Mouse (Mus musculus): ENCODE measurements at regions not wholly inside any gene's neighbourhood (a gene's known extent, or its start where the extent isn't known, plus 50 kb on each side); places are given as distances from the start of the nearest gene placed in this dataset.

- Histone ChIP-seq H3K4me3 (replicated peaks; ENCODE audit: insufficient read depth, low read depth, low read length) (no peak overlapping the region), H3K4me1 (ENCODE audit: control insufficient read depth, insufficient read depth, low read length) (no peaks in the 10 kb centered on the region), H3K27ac (ENCODE audit: insufficient read depth, low read length) (no peak overlapping the region), H3K27me3 (ENCODE audit: control insufficient read depth, insufficient read depth, low read length) (no peaks in the 10 kb centered on the region)
- TF ChIP-seq POLR2A (IDR thresholded peaks at IDR 0.05; ENCODE audit: borderline replicate concordance, insufficient read depth, low read length) (no peak), CTCF (IDR thresholded peaks at IDR 0.05; ENCODE audit: borderline replicate concordance, insufficient read depth, low read depth, low read length) (no peak)
- no peak for DNase-seq
Observed at GRCm38 (mm10) chr13:90545816-90546215, 359.3 kb downstream of the Atp6ap1l start.

- no peak overlapping the region for H3K4me3 ChIP-seq (replicated peaks; ENCODE audit: insufficient read depth, low read depth, low read length)
- H3K4me1 ChIP-seq (ENCODE audit: control insufficient read depth, insufficient read depth, low read length), result no peaks in the 10 kb centered on the region
- no peaks in the 10 kb centered on the region for H3K27me3 ChIP-seq (ENCODE audit: control insufficient read depth, insufficient read depth, low read length)
- no peak for TF ChIP-seq CTCF (IDR thresholded peaks at IDR 0.05; ENCODE audit: borderline replicate concordance, insufficient read depth, low read depth, low read length)
- TF ChIP-seq POLR2A (IDR thresholded peaks at IDR 0.05; ENCODE audit: borderline replicate concordance, insufficient read depth, low read length), result no peak
- 98% methylated on average over 1 of the region's 1 CpGs for WGBS
- no peak overlapping the region for H3K27ac ChIP-seq (ENCODE audit: insufficient read depth, low read length)
- DNase-seq, result peak in 1 of 2 experiments; percentile 15
Observed at GRCm38 (mm10) chr13:90537525-90537924, 367.6 kb downstream of the Atp6ap1l start.

- TF ChIP-seq POLR2A (IDR thresholded peaks at IDR 0.05; ENCODE audit: borderline replicate concordance, insufficient read depth, low read length), result no peak
- no peak for TF ChIP-seq CTCF (IDR thresholded peaks at IDR 0.05; ENCODE audit: borderline replicate concordance, insufficient read depth, low read depth, low read length)
- no peak for DNase-seq
- WGBS, result 89% methylated on average over 3 of the region's 3 CpGs
- no peaks in the 10 kb centered on the region for H3K4me1 ChIP-seq (ENCODE audit: control insufficient read depth, insufficient read depth, low read length)
- no peak overlapping the region for H3K4me3 ChIP-seq (replicated peaks; ENCODE audit: insufficient read depth, low read depth, low read length)
- H3K27ac ChIP-seq (ENCODE audit: insufficient read depth, low read length), result no peak overlapping the region
- H3K27me3 ChIP-seq (ENCODE audit: control insufficient read depth, insufficient read depth, low read length), result no peaks in the 10 kb centered on the region
Observed at GRCm38 (mm10) chr13:90526998-90527397, 378.2 kb downstream of the Atp6ap1l start.

DNA sequence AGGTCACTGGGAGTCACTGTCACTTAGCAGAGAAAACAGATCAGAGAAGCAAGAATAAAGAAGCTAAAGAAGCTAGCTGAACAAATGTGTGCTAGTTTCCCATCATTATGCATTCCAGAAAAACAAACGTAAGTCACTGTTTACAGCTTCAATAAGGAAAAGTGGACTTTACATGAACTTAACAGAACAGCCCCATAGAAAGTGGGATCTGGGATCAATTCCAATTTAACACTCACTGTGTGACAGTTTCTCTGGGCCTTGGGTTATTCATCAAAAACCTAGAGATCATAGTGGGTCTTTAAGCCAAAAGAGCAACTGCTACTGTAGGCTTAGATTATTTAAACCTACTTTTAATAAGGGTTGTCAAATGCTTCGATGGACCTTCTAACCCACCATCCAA is 379.4 kb downstream of the Atp6ap1l start:
- TF ChIP-seq POLR2A (IDR thresholded peaks at IDR 0.05; ENCODE audit: borderline replicate concordance, insufficient read depth, low read length) (no peak), CTCF (IDR thresholded peaks at IDR 0.05; ENCODE audit: borderline replicate concordance, insufficient read depth, low read depth, low read length) (no peak)
- H3K27ac ChIP-seq (ENCODE audit: insufficient read depth, low read length), result no peak overlapping the region
- H3K4me3 ChIP-seq (replicated peaks; ENCODE audit: insufficient read depth, low read depth, low read length), result no peak overlapping the region
- no peaks in the 10 kb centered on the region for H3K4me1 ChIP-seq (ENCODE audit: control insufficient read depth, insufficient read depth, low read length)
- no peak for DNase-seq
- 76% methylated on average over 2 of the region's 2 CpGs for WGBS
- H3K27me3 ChIP-seq (ENCODE audit: control insufficient read depth, insufficient read depth, low read length), result no peaks in the 10 kb centered on the region

DNA sequence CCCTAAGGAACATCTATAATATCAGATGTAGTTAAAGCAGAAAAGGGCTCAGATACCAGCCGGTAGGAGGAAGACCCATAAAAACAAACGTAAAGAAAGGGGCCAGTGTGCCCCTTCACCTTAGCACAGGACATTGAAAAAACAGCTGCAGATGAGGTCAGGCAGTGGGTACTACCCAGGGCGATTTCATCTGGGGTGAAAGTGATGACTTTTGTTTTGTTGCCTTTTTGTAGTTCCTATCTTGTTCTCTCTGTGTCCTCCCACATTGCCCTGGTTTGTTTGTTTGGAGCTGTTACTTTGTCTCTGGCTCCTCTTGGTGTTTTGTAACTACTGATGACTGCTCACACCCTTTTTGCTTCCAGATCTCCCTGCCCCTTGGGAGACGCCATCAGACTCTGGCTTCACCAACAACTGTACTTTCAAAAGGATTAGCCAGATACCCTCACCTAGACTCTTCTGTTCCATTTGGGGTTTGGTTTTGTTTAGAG is 383.4 kb downstream of the Atp6ap1l start:
- WGBS, result 82% methylated on average over 4 of the region's 4 CpGs
- no peak for DNase-seq
- no peak overlapping the region for H3K4me3 ChIP-seq (replicated peaks; ENCODE audit: insufficient read depth, low read depth, low read length)
- no peaks in the 10 kb centered on the region for H3K27me3 ChIP-seq (ENCODE audit: control insufficient read depth, insufficient read depth, low read length)
- no peaks in the 10 kb centered on the region for H3K4me1 ChIP-seq (ENCODE audit: control insufficient read depth, insufficient read depth, low read length)
- no peak overlapping the region for H3K27ac ChIP-seq (ENCODE audit: insufficient read depth, low read length)
- TF ChIP-seq CTCF (IDR thresholded peaks at IDR 0.05; ENCODE audit: borderline replicate concordance, insufficient read depth, low read depth, low read length) (no peak), POLR2A (IDR thresholded peaks at IDR 0.05; ENCODE audit: borderline replicate concordance, insufficient read depth, low read length) (no peak)

- TF ChIP-seq POLR2A (IDR thresholded peaks at IDR 0.05; ENCODE audit: borderline replicate concordance, insufficient read depth, low read length) (no peak), CTCF (IDR thresholded peaks at IDR 0.05; ENCODE audit: borderline replicate concordance, insufficient read depth, low read depth, low read length) (no peak)
- whole genome bisulfite sequencing, result 86% methylated on average over 4 of the region's 4 CpGs
- DNase-seq, result no peak
Observed at GRCm38 (mm10) chr13:90520992-90521757, 384.0 kb downstream of the Atp6ap1l start.

GRCm38 (mm10) chr13:90515773-90516503 is 389.2 kb downstream of the Atp6ap1l start:
- TF ChIP-seq CTCF (IDR thresholded peaks at IDR 0.05; ENCODE audit: borderline replicate concordance, insufficient read depth, low read depth, low read length) (no peak), POLR2A (IDR thresholded peaks at IDR 0.05; ENCODE audit: borderline replicate concordance, insufficient read depth, low read length) (no peak)
- WGBS, result 20% methylated on average over 3 of the region's 3 CpGs
- no peaks in the 10 kb centered on the region for H3K27me3 ChIP-seq (ENCODE audit: control insufficient read depth, insufficient read depth, low read length)
- H3K4me1 ChIP-seq (ENCODE audit: control insufficient read depth, insufficient read depth, low read length), result no peaks in the 10 kb centered on the region
- no peak overlapping the region for H3K27ac ChIP-seq (ENCODE audit: insufficient read depth, low read length)
- no peak overlapping the region for H3K4me3 ChIP-seq (replicated peaks; ENCODE audit: insufficient read depth, low read depth, low read length)
- DNase-seq, result peak in 1 of 2 experiments; percentile 27

More at GRCm38 (mm10) chr13:90520992-90521757, 384.0 kb downstream of the Atp6ap1l start:
- no peaks in the 10 kb centered on the region for H3K27me3 ChIP-seq (ENCODE audit: control insufficient read depth, insufficient read depth, low read length)
- no peak overlapping the region for H3K4me3 ChIP-seq (replicated peaks; ENCODE audit: insufficient read depth, low read depth, low read length)
- no peaks in the 10 kb centered on the region for H3K4me1 ChIP-seq (ENCODE audit: control insufficient read depth, insufficient read depth, low read length)
- H3K27ac ChIP-seq (ENCODE audit: insufficient read depth, low read length), result no peak overlapping the region
